Mouse (Mus musculus) intestine, embryonic 14.5 days (tissue): ENCODE results near the gene Scfd1. TPM values are rescaled to one million over a fixed set of nuclear protein-coding genes. Genes with fewer than 3 reads are reported as not detected.
A peak's percentile ranks its signal among the peaks of the same experiment; 100 is the strongest.

Experiments used
- ATAC-seq: fragments of 200-750 bp; cut with Nextera tagmentation; replicated peaks from 2 replicates; pipeline ENCODE4 v1.8.0; 2017; ENCODE audit warnings: low read depth, moderate number of reproducible peaks, moderate TSS enrichment, moderate library complexity; ENCODE audit not compliant: low FRiP score, low TSS enrichment
- DNase-seq: peaks from one replicate; pipeline ENCODE4 v3.0.0-alpha.2; 2018; ENCODE audit warnings: low spot score
- H3K27ac ChIP-seq: fragments of 300-500 bp; sonication (generic); 2 replicates; pipeline ENCODE4 v1.5.1; 2014; ENCODE audit warnings: low read depth, mild to moderate bottlenecking, control low read depth
- H3K27me3 ChIP-seq: fragments of 300-500 bp; sonication (generic); replicated peaks from 2 replicates; pipeline ENCODE4 v1.6.1; 2014; ENCODE audit warnings: low read length, control low read depth; ENCODE audit not compliant: control insufficient read depth, insufficient read depth
- H3K36me3 ChIP-seq: fragments of 300-500 bp; sonication (generic); 2 replicates; pipeline ENCODE4 v1.6.1; 2014; ENCODE audit warnings: low read length, control low read depth; ENCODE audit not compliant: control insufficient read depth, insufficient read depth
- H3K4me1 ChIP-seq: fragments of 300-500 bp; sonication (generic); replicated peaks from 2 replicates; pipeline ENCODE4 v1.6.1; 2014; ENCODE audit warnings: low read length, control low read depth, mixed read lengths; ENCODE audit not compliant: control insufficient read depth, insufficient read depth
- H3K4me2 ChIP-seq: fragments of 300-500 bp; sonication (generic); 2 replicates; pipeline ENCODE4 v1.6.1; 2014; ENCODE audit warnings: low read length
- H3K4me3 ChIP-seq: fragments of 300-500 bp; sonication (generic); 2 replicates; pipeline ENCODE4 v1.5.1; 2014; ENCODE audit warnings: low read depth, low read length, control low read depth, mixed read lengths
- H3K9ac ChIP-seq: fragments of 300-500 bp; sonication (generic); 2 replicates; pipeline ENCODE4 v1.6.1; 2014; ENCODE audit warnings: mild to moderate bottlenecking, low read length
- H3K9me3 ChIP-seq: fragments of 300-500 bp; sonication (generic); 2 replicates; pipeline ENCODE4 v1.6.1; 2016; ENCODE audit warnings: low read length, control low read depth; ENCODE audit not compliant: control insufficient read depth
- WGBS: fragments of 180-500 bp; shearing (Covaris S2); extraction: QIAGEN DNeasy Blood & Tissue Kit; methylation state at CpG from one replicate; pipeline ENCODE4 v1.1.7; 2014; 5-methylcytosine and 5-hydroxymethylcytosine counted together
- polyA plus RNA-seq: library from polyadenylated mRNA; unstranded; fragments of >200 nt; fragmentation: Nextera tagmentation; extraction: Ambion mirVana; gene quantifications from 2 replicates; pipeline ENCODE4 v1.2.1, GENCODE M21; 2014

Scfd1 gene
- polyA plus RNA-seq, 1 experiment from 2014 or later: 74.4 TPM

DNA sequence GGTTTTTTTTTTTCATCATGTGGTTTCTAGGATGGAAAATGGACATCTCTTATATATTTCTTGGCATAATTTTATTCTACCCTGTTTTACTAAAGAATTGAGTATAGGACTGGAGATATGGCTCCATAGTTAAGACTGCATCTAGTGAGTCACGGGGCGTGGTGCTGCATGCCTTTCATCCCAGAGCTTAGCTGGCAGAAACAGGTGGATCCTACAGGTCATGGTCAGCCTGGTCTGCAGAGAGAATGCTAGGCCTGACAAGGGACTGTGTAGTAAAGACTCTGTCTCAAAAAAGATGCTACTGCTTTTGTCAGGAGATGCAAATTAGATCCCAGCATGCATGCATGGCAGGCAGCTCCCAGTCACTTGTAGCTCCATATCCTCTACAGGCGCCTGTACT, 8.8 kb upstream of the Scfd1 start:
- no peaks in the 10 kb centered on the region for H3K27me3 ChIP-seq
- H3K27ac ChIP-seq: no peak overlapping the region
- ATAC-seq: no peak
- no peak overlapping the region for H3K9ac ChIP-seq
- no peak overlapping the region for H3K4me2 ChIP-seq
- 98% methylated on average over 3 of the region's 3 CpGs for WGBS
- no peaks in the 10 kb centered on the region for H3K4me1 ChIP-seq
- no peak for DNase-seq
- peaks cover 84% of the 10 kb centered on the region for H3K36me3 ChIP-seq
- no peak overlapping the region for H3K4me3 ChIP-seq
- H3K9me3 ChIP-seq: no peaks in the 10 kb centered on the region

DNA sequence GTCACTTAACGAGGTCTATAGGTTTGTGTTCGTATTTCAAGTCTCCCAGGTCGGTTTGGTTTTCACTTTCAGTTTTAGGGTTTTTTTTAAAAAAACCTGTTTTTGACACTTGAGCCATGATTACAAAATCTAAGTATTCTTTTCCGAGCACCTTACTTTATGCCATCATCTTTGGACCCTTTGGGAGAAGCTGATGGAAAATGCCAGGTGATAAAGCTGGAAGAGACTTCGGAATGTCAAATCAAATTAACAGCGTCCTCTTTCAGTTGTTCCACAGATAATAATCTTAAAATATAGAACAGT, 529 bp downstream of the Scfd1 start:
- Histone ChIP-seq H3K27ac (peak overlapping the region; percentile 82), H3K36me3 (peaks cover 29% of the 10 kb centered on the region), H3K4me3 (peak overlapping the region; percentile 98), H3K9ac (peak overlapping the region; percentile 93), H3K4me2 (peak overlapping the region; percentile 75), H3K9me3 (no peaks in the 10 kb centered on the region), H3K4me1 (no peaks in the 10 kb centered on the region), H3K27me3 (no peaks in the 10 kb centered on the region)
- 15% methylated on average over 6 of the region's 6 CpGs for WGBS
- DNase-seq (no peak), ATAC-seq (no peak)

- no peak overlapping the region for H3K9ac ChIP-seq
- no peak overlapping the region for H3K27ac ChIP-seq
- DNase-seq: no peak
- peaks cover 67% of the 10 kb centered on the region for H3K36me3 ChIP-seq
- WGBS: 94% methylated on average over 6 of the region's 6 CpGs
- no peaks in the 10 kb centered on the region for H3K4me1 ChIP-seq
- no peak overlapping the region for H3K4me2 ChIP-seq
- H3K9me3 ChIP-seq: no peaks in the 10 kb centered on the region
- no peak for ATAC-seq
- H3K4me3 ChIP-seq: no peak overlapping the region
- no peaks in the 10 kb centered on the region for H3K27me3 ChIP-seq
Measured at GRCm38 (mm10) chr12:51399871-51400270, 22.6 kb downstream of the Scfd1 start.

DNA sequence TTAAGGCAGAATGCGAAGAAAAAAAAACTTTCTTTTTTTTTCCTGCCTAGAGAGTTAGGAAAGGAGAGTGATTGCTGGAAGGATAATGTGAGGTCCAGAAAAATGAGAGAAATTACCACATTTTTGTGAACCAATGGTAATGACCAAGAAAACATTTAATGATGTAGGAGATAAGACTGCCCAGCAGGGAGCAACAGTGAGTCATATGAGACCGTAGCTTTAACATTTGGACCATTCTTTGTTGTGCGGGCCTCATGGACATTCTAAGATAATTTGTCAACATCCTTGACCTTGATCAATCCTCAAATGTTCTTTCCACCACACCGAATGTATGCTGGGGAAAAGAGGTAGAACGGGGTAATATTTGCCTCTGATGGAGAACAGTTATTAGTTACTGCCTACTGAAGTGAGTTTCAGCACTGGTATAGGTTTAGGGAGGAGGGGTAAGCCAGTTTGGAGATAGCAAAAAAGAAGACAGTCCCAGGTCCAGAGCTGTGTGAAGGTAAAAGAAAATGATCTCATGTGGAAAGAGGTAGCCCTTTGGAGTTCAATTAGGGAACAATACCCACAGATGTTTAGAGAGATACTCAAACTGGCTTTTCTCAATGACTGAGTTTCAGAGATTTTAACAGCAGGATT, 24.9 kb downstream of the Scfd1 start:
- H3K36me3 ChIP-seq: peaks cover 60% of the 10 kb centered on the region
- H3K27me3 ChIP-seq: no peaks in the 10 kb centered on the region
- no peak overlapping the region for H3K4me3 ChIP-seq
- no peaks in the 10 kb centered on the region for H3K4me1 ChIP-seq
- H3K4me2 ChIP-seq: no peak overlapping the region
- WGBS: 71% methylated on average over 5 of the region's 5 CpGs
- no peak overlapping the region for H3K27ac ChIP-seq
- no peaks in the 10 kb centered on the region for H3K9me3 ChIP-seq
- ATAC-seq (no peak), DNase-seq (no peak)
- no peak overlapping the region for H3K9ac ChIP-seq

DNA sequence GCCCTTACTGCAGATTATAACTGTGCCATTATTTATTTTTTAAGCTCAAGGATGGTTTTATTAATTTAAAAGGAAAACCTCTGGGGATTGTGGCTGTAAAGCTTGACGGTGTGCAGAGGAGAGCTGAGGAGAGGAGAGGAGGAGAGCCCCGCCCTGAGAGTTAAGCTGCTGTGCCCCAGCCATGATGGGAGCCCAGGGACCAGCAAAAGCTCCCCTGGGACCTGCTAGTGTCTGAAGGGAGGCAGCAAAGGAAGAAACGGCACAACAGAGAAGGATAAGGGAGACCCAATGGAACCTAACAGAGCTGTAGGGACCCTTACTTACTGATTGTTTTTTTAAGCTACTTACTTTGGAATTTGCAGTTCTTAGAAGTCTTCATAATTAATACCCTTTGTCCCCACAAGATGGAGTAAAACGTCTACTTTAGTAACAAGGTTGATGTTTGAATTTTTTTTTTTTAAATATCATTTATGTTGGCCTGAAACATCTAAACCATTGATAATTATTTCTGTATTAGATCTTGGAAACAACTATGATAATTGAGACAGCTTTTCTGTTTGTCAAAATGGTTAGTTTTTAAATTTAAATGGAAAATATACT, 26.8 kb downstream of the Scfd1 start:
- Histone ChIP-seq H3K27ac (no peak overlapping the region), H3K36me3 (peaks cover 52% of the 10 kb centered on the region), H3K27me3 (no peaks in the 10 kb centered on the region), H3K4me3 (no peak overlapping the region), H3K9me3 (no peaks in the 10 kb centered on the region), H3K4me1 (no peaks in the 10 kb centered on the region), H3K4me2 (no peak overlapping the region), H3K9ac (no peak overlapping the region)
- WGBS: 69% methylated on average over 4 of the region's 4 CpGs
- DNase-seq: no peak
- ATAC-seq: no peak

DNA sequence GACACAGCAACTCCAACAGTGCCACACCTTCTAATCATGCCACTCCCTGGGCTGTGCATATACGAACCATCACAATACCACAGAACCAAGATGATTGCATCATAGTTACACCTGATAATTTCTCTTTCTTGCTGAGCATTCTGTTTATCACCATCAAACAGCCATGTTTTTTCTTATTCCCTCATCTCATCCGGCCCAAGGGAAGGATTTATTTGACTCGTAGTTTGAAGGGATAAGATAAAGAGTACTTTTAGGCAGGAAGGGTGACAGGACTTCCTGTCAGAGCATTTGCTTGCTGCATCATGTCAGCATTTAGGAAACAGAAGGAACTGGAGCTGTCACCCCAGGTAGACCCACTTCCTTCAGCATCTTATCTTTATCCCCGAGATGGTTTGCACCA, 34.1 kb downstream of the Scfd1 start:
- Histone ChIP-seq H3K27ac (no peak overlapping the region), H3K4me3 (no peak overlapping the region), H3K36me3 (peaks cover 56% of the 10 kb centered on the region), H3K4me2 (no peak overlapping the region), H3K9ac (no peak overlapping the region), H3K27me3 (no peaks in the 10 kb centered on the region), H3K9me3 (no peaks in the 10 kb centered on the region), H3K4me1 (no peaks in the 10 kb centered on the region)
- DNase-seq: no peak
- ATAC-seq: no peak
- 77% methylated on average over 4 of the region's 4 CpGs for whole genome bisulfite sequencing

DNA sequence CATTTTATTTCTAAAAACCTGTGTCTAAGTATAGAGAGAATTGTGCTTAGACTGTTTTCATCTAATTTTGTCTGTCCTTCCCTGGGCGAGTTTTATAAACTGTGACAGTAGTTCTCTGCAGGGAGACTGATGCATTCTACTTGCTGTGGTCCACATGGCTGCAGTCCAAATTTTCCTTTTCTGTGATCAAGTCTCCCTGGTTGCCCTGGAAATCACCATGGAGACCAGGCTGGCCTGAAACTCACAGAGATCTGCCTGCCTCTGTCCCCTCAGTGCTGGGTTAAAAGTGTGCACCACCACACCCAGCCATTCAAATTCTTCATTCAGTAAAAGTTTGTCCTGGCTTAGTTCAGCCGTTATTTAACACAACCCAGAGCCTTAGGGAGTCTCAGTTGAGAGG, 60.2 kb downstream of the Scfd1 start:
- DNase-seq: no peak
- 89% methylated on average over 2 of the region's 2 CpGs for WGBS
- Histone ChIP-seq H3K36me3 (peaks cover 84% of the 10 kb centered on the region), H3K9me3 (no peaks in the 10 kb centered on the region), H3K27me3 (no peaks in the 10 kb centered on the region), H3K4me2 (no peak overlapping the region), H3K4me3 (no peak overlapping the region), H3K27ac (no peak overlapping the region), H3K9ac (no peak overlapping the region), H3K4me1 (no peaks in the 10 kb centered on the region)
- ATAC-seq: no peak

- H3K4me1 ChIP-seq: no peaks in the 10 kb centered on the region
- ATAC-seq: no peak
Measured at GRCm38 (mm10) chr12:51438311-51438710, 61.0 kb downstream of the Scfd1 start.

DNA sequence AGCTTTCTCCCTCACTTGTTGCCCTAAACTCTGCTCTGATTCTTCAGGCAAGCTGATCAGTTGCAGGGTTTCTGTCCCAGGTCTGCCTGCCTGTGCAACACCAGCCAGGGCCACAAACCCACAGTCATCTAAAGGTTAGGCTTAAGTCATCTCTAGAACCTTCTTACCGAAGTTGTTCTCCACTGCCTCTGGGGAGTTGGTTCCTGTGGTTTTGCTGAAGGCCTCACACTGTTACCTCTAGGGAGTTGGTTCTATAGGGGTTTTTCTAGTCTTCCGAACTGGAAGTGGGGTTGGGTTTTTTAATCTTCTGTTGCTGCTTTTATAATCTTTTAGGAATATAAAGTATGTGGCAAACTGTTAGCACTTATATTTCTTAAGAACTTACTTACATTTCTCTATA, 72.0 kb downstream of the Scfd1 start:
- ATAC-seq (no peak), DNase-seq (no peak)
- WGBS: 84% methylated on average over 2 of the region's 2 CpGs
- no peaks in the 10 kb centered on the region for H3K4me1 ChIP-seq
- no peak overlapping the region for H3K9ac ChIP-seq
- no peak overlapping the region for H3K27ac ChIP-seq
- no peaks in the 10 kb centered on the region for H3K9me3 ChIP-seq
- H3K36me3 ChIP-seq: peaks cover 55% of the 10 kb centered on the region
- H3K4me3 ChIP-seq: no peak overlapping the region
- no peak overlapping the region for H3K4me2 ChIP-seq
- no peaks in the 10 kb centered on the region for H3K27me3 ChIP-seq

More at GRCm38 (mm10) chr12:51438311-51438710, 61.0 kb downstream of the Scfd1 start:
- H3K4me3 ChIP-seq: no peak overlapping the region
- H3K27ac ChIP-seq: no peak overlapping the region
- no peak overlapping the region for H3K9ac ChIP-seq
- no peaks in the 10 kb centered on the region for H3K9me3 ChIP-seq
- 81% methylated on average over 2 of the region's 2 CpGs for WGBS
- peaks cover 76% of the 10 kb centered on the region for H3K36me3 ChIP-seq
- no peak for DNase-seq
- no peaks in the 10 kb centered on the region for H3K27me3 ChIP-seq
- H3K4me2 ChIP-seq: no peak overlapping the region
